Mouse (Mus musculus) embryonic fibroblast, embryonic 13.5 days (primary cell): ENCODE measurements around the gene Kif2a.

Experiments
- CTCF ChIP-seq: IDR thresholded peaks from 2 replicates; pipeline ENCODE4 v1.5.1; 2011; ENCODE audit warnings: mild to moderate bottlenecking, control low read depth, low read length, moderate library complexity, borderline replicate concordance; ENCODE audit not compliant: insufficient read depth
- POLR2A ChIP-seq: IDR thresholded peaks from 2 replicates; pipeline ENCODE4 v1.6.1; 2011; ENCODE audit warnings: low read depth, mild to moderate bottlenecking, control low read depth, low read length, moderate library complexity

GRCm38 (mm10) chr13:107042551-107042950 is 20.6 kb upstream of the Kif2a start:
- TF ChIP-seq CTCF (no peak), POLR2A (no peak)
